Mouse (Mus musculus) bone marrow macrophage, adult 2 months (primary cell): Measurements from ENCODE around the gene Ager.

Source experiments
- CTCF ChIP-seq: IDR thresholded peaks from 2 replicates; pipeline ENCODE4 v1.5.1; 2012; ENCODE audit warnings: low read depth, mild to moderate bottlenecking, low read length, moderate library complexity
- POLR2A ChIP-seq: IDR thresholded peaks from 2 replicates; pipeline ENCODE4 v1.6.1; 2012; ENCODE audit warnings: mild to moderate bottlenecking, low read depth, low read length, borderline replicate concordance

DNA sequence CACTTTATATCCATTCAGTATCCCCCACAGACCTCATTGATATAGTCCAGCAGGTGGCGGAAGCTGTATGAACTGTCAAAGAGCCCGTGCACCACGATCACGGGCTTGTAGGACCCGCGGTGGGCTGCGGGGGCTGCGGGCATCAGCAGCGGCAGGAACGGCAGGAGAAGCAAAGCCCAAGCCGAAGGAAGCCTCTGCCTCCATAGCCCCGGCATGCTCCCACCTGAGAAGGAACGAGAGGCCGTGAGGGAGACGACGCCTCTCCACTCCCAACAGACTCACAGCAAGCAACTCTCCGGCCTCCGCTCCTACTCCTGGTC is 29.1 kb downstream of the Ager start:
- TF ChIP-seq CTCF (no peak), POLR2A (no peak)
